Mouse (Mus musculus) MEL (cell line): ENCODE measurements around the gene Znhit1.

ENCODE experiments used
- CTCF ChIP-seq, 3 experiments: IDR thresholded peaks in 2 of 3; conservative IDR thresholded peaks in 1 of 3; 2 replicates each; pipeline ENCODE4 v1.5.1; 2011 to 2012; ENCODE audit warnings: low read length in 3 of 3, low read depth in 2 of 3, mild to moderate bottlenecking in 2 of 3, improper control_type of control experiment in 1 of 3, inconsistent platforms in 1 of 3, mixed read lengths in 1 of 3, moderate library complexity in 1 of 3; ENCODE audit not compliant: control insufficient read depth in 1 of 3, insufficient read depth in 1 of 3, poor library complexity in 1 of 3, severe bottlenecking in 1 of 3
- GATA1 ChIP-seq: IDR thresholded peaks from 2 replicates; pipeline ENCODE4 v1.6.1; 2011; ENCODE audit warnings: low read depth, low read length, improper control_type of control experiment
- HCFC1 ChIP-seq: IDR thresholded peaks from 2 replicates; pipeline ENCODE4 v1.6.1; 2012; ENCODE audit warnings: low read depth, mild to moderate bottlenecking, inconsistent platforms, low read length, improper control_type of control experiment, moderate library complexity
- MAFK ChIP-seq: IDR thresholded peaks from 2 replicates; pipeline ENCODE4 v1.6.1; 2011; ENCODE audit warnings: low read depth, mild to moderate bottlenecking, low read length, improper control_type of control experiment, borderline replicate concordance
- MXI1 ChIP-seq: IDR thresholded peaks from 2 replicates; pipeline ENCODE4 v1.6.1; 2011; ENCODE audit warnings: mild to moderate bottlenecking, low read depth, low read length, improper control_type of control experiment
- NRF1 ChIP-seq: IDR thresholded peaks from 2 replicates; pipeline ENCODE4 v1.6.1; 2014; ENCODE audit warnings: low read depth, mild to moderate bottlenecking, inconsistent platforms, low read length, improper control_type of control experiment, moderate library complexity; ENCODE audit not compliant: poor library complexity, insufficient read depth, severe bottlenecking
- POLR2A ChIP-seq, 2 experiments: IDR thresholded peaks; 2 replicates each; pipeline ENCODE4 v1.6.1; 2011 to 2012; ENCODE audit warnings: low read length in 2 of 2, mild to moderate bottlenecking in 2 of 2, control low read depth in 1 of 2, improper control_type of control experiment in 1 of 2, low read depth in 1 of 2, moderate library complexity in 1 of 2; ENCODE audit not compliant: control insufficient read depth in 1 of 2, insufficient read depth in 1 of 2, poor library complexity in 1 of 2
- SMC3 ChIP-seq: IDR thresholded peaks from 2 replicates; pipeline ENCODE4 v1.6.1; 2011; ENCODE audit warnings: low read depth, low read length, improper control_type of control experiment

DNA sequence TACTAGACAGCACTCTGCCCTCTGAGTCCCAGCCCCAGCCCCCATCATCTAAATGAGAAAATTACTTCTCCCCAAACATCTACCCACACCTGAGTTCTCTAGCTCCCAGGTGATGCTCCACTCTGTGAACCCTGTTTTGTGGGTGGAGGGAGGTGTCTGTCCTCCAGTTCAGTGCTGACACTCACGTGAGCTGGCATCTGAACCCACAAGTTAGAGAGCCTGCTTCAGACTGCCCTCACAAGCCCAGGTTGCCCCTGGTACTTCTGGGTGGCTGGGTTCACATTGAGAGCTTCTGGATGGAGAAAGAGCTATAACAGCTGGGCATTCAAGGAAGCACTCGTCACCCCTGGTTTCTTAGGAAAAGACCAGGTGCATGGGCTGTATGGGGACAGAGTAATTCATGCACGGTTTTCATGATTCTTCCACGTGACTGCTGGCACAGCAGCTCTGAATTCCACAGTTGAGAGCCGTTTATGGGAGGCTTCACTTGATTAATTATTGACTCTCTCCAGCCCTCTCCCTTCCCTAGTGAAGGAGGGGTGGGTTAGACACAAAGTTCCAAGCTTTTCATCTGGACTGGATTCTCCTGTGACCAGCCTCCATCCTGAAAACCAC lies 28.7 kb downstream of the Znhit1 start:
- TF ChIP-seq HCFC1 (no peak), GATA1 (no peak), MXI1 (no peak), POLR2A (IDR thresholded peaks at IDR 0.05; ENCODE audit: control insufficient read depth in 1 of 2, insufficient read depth in 1 of 2, low read depth in 1 of 2, low read length in 2 of 2, poor library complexity in 1 of 2) (no peak), CTCF (IDR thresholded peaks at IDR 0.05 in 2 of 3, conservative IDR thresholded peaks at IDR 0.05 in 1 of 3; ENCODE audit: control insufficient read depth in 1 of 3, insufficient read depth in 1 of 3, low read depth in 2 of 3, low read length in 3 of 3, poor library complexity in 1 of 3, severe bottlenecking in 1 of 3) (no peak), SMC3 (no peak), NRF1 (no peak), MAFK (no peak)
